Mouse (Mus musculus) gonadal fat pad, adult 2 months (tissue): ENCODE results near the gene Tlcd1. TPM values are rescaled to one million over a fixed set of nuclear protein-coding genes. Genes with fewer than 3 reads are reported as not detected.
"Not testable (repeated sequence)": the region's sequence is repeated elsewhere in the genome, so short reads cannot be mapped to it uniquely, and the experiment has no call there.

ENCODE experiments used
- DNase-seq: peaks from one replicate; pipeline ENCODE4 v3.0.0-alpha.2; 2012; ENCODE audit warnings: low read depth
- polyA plus RNA-seq: library from polyadenylated mRNA; depleted of rRNA; stranded (reverse); fragments of >200 nt; gene quantifications from 2 replicates; pipeline ENCODE4 v1.2.3, GENCODE M21; 2012

Tlcd1 gene
- polyA plus RNA-seq, 1 experiment: 143 TPM

- no peak for DNase-seq
These were observed 1.7 kb downstream of the Tlcd1 start for GRCm38 (mm10) chr11:78177903-78178858.

GRCm38 (mm10) chr11:78178859-78179437, 2.4 kb downstream of the Tlcd1 start:
- no peak for DNase-seq

- no peak for DNase-seq
These were observed 3.0 kb downstream of the Tlcd1 start for GRCm38 (mm10) chr11:78179438-78179999.

- DNase-seq: no peak
These were observed 3.7 kb downstream of the Tlcd1 start for GRCm38 (mm10) chr11:78180081-78180761.

- no peak for DNase-seq
These were observed 5.4 kb downstream of the Tlcd1 start for GRCm38 (mm10) chr11:78181830-78182357.

- DNase-seq: no peak
These were observed 5.9 kb downstream of the Tlcd1 start for GRCm38 (mm10) chr11:78182450-78182849.

GRCm38 (mm10) chr11:78182961-78183844, 6.7 kb downstream of the Tlcd1 start, which contains the start of gene Rpl23a:
Rpl23a (minus strand) TSS chr11:78183584.
- DNase-seq: no peak

GRCm38 (mm10) chr11:78183884-78184514, 7.5 kb downstream of the Tlcd1 start:
- no peak for DNase-seq

GRCm38 (mm10) chr11:78184702-78185101, 8.2 kb downstream of the Tlcd1 start:
- not testable (repeated sequence) for DNase-seq

- no peak for DNase-seq
These were observed 12.1 kb downstream of the Tlcd1 start, which contains the start of gene Rab34 for GRCm38 (mm10) chr11:78188331-78189233. Rab34 (plus strand) TSS chr11:78188430.

- DNase-seq: no peak
These were observed 12.9 kb downstream of the Tlcd1 start for GRCm38 (mm10) chr11:78189234-78190040.

GRCm38 (mm10) chr11:78190041-78190440, 13.5 kb downstream of the Tlcd1 start:
- no peak for DNase-seq

- DNase-seq: no peak
These were observed 16.6 kb downstream of the Tlcd1 start, which contains the start of gene Proca1 for GRCm38 (mm10) chr11:78193113-78193512. Proca1 (plus strand) TSS chr11:78193392.

GRCm38 (mm10) chr11:78194411-78195100, 18.0 kb downstream of the Tlcd1 start:
- no peak for DNase-seq

- no peak for DNase-seq
These were observed 18.8 kb downstream of the Tlcd1 start for GRCm38 (mm10) chr11:78195101-78195863.

GRCm38 (mm10) chr11:78202372-78202771, 25.9 kb downstream of the Tlcd1 start:
- no peak for DNase-seq

- DNase-seq: no peak
These were observed 27.8 kb downstream of the Tlcd1 start for GRCm38 (mm10) chr11:78204287-78204686.
